Mouse (Mus musculus): ENCODE measurements around the gene Fam161a. TPM values are rescaled to one million over a fixed set of nuclear protein-coding genes. Genes with fewer than 3 reads are reported as not detected.
A peak's percentile ranks its signal among the peaks of the same experiment; 100 is the strongest.
"Not testable (repeated sequence)": the region's sequence is repeated elsewhere in the genome, so short reads cannot be mapped to it uniquely, and the experiment has no call there.

The Fam161a gene
- polyA plus RNA-seq, 1 experiment, result not detected

DNA sequence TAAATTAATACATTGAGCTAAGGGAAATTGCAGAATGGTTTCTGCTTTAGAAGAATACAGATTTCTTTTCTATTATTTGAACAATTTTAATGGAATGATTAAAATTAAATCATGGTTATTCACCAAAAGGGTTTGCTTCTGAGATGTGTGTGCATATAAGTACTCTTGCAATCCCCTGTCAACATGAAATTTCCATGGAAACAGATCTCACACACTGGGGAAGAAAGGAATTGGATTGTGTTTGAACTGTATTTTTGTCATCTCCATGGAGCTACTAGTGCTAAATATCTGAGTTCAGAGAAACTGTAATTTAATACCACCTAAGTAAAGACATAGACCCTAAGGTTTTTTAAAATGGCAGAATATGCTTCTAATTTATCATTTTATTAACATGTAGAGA, 42.3 kb downstream of the Fam161a start:
- H3K36me3 ChIP-seq (ENCODE audit: control insufficient read depth, insufficient read depth, low read length), result no peaks in the 10 kb centered on the region
- TF ChIP-seq CTCF (IDR thresholded peaks at IDR 0.05; ENCODE audit: extremely low read depth, insufficient read length, insufficient replicate concordance, low read depth, low read length) (no peak), POLR2A (IDR thresholded peaks at IDR 0.05; ENCODE audit: low read depth, low read length) (no peak)

DNA sequence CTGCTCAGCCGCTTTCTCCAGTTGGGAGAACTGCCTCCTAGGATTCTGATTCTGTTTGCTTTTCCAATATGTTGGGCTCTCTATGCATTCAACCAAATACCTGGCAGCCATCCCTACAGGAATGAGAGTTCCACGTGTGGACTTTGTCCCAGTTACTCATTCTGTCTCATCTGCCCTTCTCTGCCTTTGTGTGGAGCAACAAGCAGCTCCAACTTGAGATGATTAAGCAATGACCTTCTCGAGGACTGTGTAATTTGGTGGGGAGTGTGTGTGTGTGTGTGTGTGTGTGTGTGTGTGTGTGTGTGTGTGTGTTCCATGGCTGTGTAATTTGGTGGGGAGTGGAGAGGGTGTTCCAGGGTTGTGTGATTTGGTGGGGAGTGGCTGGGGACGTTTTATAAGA, 45.0 kb downstream of the Fam161a start:
- TF ChIP-seq POLR2A (IDR thresholded peaks at IDR 0.05; ENCODE audit: low read depth, low read length), result no peak
- no peak for TF ChIP-seq CTCF (IDR thresholded peaks at IDR 0.05; ENCODE audit: extremely low read depth, insufficient read length, insufficient replicate concordance, low read depth, low read length)
- no peaks in the 10 kb centered on the region for H3K27me3 ChIP-seq (ENCODE audit: control insufficient read depth, insufficient read depth, low read length)
- H3K27ac ChIP-seq (ENCODE audit: insufficient read depth, low read depth, low read length), result no peak overlapping the region
- H3K4me1 ChIP-seq (ENCODE audit: control insufficient read depth, insufficient read depth, insufficient read length, low read length), result peaks cover 5% of the 10 kb centered on the region; the same call in 1 of the 2 replicates
- no peaks in the 10 kb centered on the region for H3K36me3 ChIP-seq (ENCODE audit: control insufficient read depth, insufficient read depth, low read length)
- 19% methylated on average over 4 of the region's 4 CpGs for WGBS
- no peak overlapping the region for H3K4me3 ChIP-seq (ENCODE audit: low read depth, low read length)

More for the DNA sequence above, 42.3 kb downstream of the Fam161a start:
- Histone ChIP-seq H3K27me3 (ENCODE audit: control insufficient read depth, insufficient read depth, low read length) (no peaks in the 10 kb centered on the region), H3K27ac (ENCODE audit: insufficient read depth, low read depth, low read length) (no peak overlapping the region), H3K4me1 (ENCODE audit: control insufficient read depth, insufficient read depth, insufficient read length, low read length) (peaks cover 5% of the 10 kb centered on the region; the same call in 1 of the 2 replicates), H3K4me3 (ENCODE audit: low read depth, low read length) (no peak overlapping the region)

DNA sequence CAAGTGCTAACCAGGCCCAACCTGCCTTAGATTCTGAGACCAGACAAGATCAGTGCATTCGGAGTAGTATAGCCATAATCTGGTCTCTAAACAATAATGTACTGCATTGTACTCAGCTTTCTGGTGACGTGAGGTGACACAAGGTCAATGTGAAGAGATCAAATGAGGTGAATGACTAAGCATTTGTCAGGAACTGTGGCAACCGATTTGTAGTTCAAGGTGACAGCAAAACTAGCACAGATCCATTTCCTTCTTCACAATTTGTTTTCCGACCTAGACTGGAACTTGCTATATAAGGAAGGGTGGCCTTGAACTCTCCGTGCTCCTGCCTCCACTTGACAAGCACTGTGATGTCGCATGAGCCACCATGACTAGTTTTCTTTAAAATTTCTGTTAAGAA, 55.8 kb downstream of the Fam161a start:
- WGBS, result 63% methylated on average over 6 of the region's 6 CpGs
- no peak overlapping the region for H3K4me3 ChIP-seq (ENCODE audit: low read depth, low read length)
- peaks cover 2% of the 10 kb centered on the region; the same call in 1 of the 2 replicates for H3K4me1 ChIP-seq (ENCODE audit: control insufficient read depth, insufficient read depth, insufficient read length, low read length)
- no peak overlapping the region for H3K27ac ChIP-seq (ENCODE audit: insufficient read depth, low read depth, low read length)
- H3K27me3 ChIP-seq (ENCODE audit: control insufficient read depth, insufficient read depth, low read length), result no peaks in the 10 kb centered on the region
- TF ChIP-seq POLR2A (IDR thresholded peaks at IDR 0.05; ENCODE audit: low read depth, low read length) (no peak), CTCF (IDR thresholded peaks at IDR 0.05; ENCODE audit: extremely low read depth, insufficient read length, insufficient replicate concordance, low read depth, low read length) (no peak)
- no peaks in the 10 kb centered on the region for H3K36me3 ChIP-seq (ENCODE audit: control insufficient read depth, insufficient read depth, low read length)

DNA sequence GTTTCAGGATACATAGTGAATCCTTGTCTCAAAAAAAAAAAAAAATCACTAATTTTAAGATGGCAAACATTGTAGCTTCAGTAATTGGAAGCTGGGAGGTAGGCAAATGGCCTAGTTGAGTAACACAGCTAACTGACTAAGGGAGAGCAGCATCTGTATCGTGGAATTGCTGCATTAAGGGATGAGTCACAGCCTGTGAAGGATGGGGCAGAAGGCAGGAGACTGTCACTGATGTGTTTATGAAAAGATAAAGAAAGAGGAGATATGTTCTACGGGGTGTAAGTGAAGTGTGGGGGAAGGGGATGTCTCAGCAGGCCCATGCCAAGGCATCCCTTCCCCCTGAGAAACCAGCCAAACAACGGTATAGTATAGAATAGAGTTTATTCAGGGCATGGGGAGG, 56.5 kb downstream of the Fam161a start:
- WGBS, result 52% methylated on average over 3 of the region's 3 CpGs
- Histone ChIP-seq H3K36me3 (ENCODE audit: control insufficient read depth, insufficient read depth, low read length) (no peaks in the 10 kb centered on the region), H3K27me3 (ENCODE audit: control insufficient read depth, insufficient read depth, low read length) (no peaks in the 10 kb centered on the region), H3K27ac (ENCODE audit: insufficient read depth, low read depth, low read length) (no peak overlapping the region), H3K4me1 (ENCODE audit: control insufficient read depth, insufficient read depth, insufficient read length, low read length) (peaks cover 2% of the 10 kb centered on the region; the same call in 1 of the 2 replicates), H3K4me3 (ENCODE audit: low read depth, low read length) (no peak overlapping the region)
- TF ChIP-seq POLR2A (IDR thresholded peaks at IDR 0.05; ENCODE audit: low read depth, low read length) (no peak), CTCF (IDR thresholded peaks at IDR 0.05; ENCODE audit: extremely low read depth, insufficient read length, insufficient replicate concordance, low read depth, low read length) (no peak)

DNA sequence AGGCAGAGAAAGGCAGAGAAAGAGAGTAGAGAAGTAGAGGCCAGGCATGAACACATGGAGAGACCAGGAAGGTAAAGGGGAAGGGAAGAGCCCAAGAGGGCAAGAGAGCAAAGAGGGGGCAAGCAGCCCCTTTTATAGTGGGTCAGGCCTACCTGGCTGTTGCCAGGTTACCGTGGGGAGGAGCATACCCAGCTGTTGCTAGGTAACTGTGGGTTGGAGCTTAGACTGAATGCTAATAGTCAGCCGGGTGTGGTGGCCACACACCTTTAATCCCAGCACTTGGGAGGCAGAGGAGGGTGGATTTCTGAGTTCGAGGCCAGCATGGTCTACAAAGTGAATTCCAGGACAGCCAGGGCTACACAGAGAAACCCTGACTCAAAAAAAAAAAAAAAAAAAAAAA, 56.9 kb downstream of the Fam161a start:
- H3K36me3 ChIP-seq (ENCODE audit: control insufficient read depth, insufficient read depth, low read length); H3K4me3 ChIP-seq (ENCODE audit: low read depth, low read length); H3K27me3 ChIP-seq (ENCODE audit: control insufficient read depth, insufficient read depth, low read length); H3K4me1 ChIP-seq (ENCODE audit: control insufficient read depth, insufficient read depth, insufficient read length, low read length); H3K27ac ChIP-seq (ENCODE audit: insufficient read depth, low read depth, low read length): not testable (repeated sequence)
- WGBS, result 43% methylated on average over 3 of the region's 3 CpGs

DNA sequence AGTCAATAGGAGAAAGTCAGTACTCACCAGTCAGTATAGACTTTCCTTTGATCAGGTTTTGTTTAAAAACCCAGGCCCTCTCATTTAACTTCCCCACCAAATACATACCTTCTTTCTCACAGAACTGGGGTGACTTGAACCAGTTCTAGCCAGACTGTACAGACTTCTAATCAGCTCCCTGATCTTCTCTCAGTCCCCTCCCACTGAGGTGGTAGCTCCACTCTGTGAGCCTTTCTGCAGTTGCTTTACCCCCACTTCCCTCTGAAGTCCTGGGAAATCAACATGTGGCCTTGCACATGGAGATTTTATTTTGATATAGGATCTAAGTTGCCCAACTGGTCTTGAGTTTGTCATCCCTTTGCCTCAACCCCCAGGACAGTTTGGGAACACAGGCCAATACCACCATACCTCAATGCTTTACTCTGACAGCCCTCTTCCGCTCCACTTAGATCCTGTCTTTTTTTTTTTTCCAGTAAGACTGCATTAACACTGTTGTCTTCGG, 57.9 kb downstream of the Fam161a start:
- Histone ChIP-seq H3K27ac (ENCODE audit: insufficient read depth, low read depth, low read length) (no peak overlapping the region), H3K27me3 (ENCODE audit: control insufficient read depth, insufficient read depth, low read length) (no peaks in the 10 kb centered on the region), H3K36me3 (ENCODE audit: control insufficient read depth, insufficient read depth, low read length) (no peaks in the 10 kb centered on the region), H3K4me1 (ENCODE audit: control insufficient read depth, insufficient read depth, insufficient read length, low read length) (peaks cover 2% of the 10 kb centered on the region; the same call in 1 of the 2 replicates), H3K4me3 (ENCODE audit: low read depth, low read length) (no peak overlapping the region)
- 92% methylated on average over 2 of the region's 2 CpGs for WGBS
- TF ChIP-seq CTCF (IDR thresholded peaks at IDR 0.05; ENCODE audit: extremely low read depth, insufficient read length, insufficient replicate concordance, low read depth, low read length), result no peak
- TF ChIP-seq POLR2A (IDR thresholded peaks at IDR 0.05; ENCODE audit: low read depth, low read length), result no peak

DNA sequence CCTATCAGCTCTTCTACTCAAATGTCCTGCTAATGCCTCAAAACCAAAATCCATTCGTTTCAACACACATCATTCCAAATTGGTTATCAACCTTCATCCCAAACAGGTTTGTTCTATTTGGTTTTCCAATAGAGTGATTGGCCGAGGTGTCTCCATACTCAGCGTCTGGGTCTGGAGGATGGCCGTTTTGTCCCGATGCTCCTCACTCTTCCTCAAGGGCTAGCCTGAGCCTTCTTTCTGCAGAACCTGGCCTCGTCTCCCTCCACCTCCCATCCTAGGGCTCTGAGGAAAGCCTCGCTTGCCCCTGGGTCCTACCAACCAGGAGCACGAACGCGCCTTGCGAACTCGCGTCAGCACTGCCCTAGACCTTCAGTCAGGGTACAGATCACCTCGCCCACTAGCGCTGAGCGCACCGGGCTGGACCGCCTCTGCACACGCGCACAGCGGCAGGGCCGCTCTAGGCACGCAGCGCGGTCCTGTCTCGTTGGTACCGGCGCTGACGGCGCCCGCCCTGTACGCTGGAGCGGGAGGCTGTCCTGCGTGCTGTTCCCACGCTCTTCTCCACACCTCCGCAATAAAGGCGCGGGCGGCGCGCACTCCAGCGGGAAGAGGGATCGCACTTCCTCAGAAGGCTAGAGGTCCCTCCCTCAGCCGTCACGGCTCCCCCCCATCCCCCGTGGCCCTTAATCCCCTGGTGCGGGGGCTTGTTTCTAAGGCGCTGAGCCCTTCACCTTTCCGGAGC, 60.2 kb downstream of the Fam161a start:
- WGBS, result under 1% methylated on average over 49 of the region's 49 CpGs
- TF ChIP-seq CTCF (IDR thresholded peaks at IDR 0.05; ENCODE audit: extremely low read depth, insufficient read length, insufficient replicate concordance, low read depth, low read length) (no peak), POLR2A (IDR thresholded peaks at IDR 0.05; ENCODE audit: low read depth, low read length) (peak; percentile 80; the same call in 1 of the 2 replicates)
- H3K27ac ChIP-seq (ENCODE audit: insufficient read depth, low read depth, low read length), result peak overlapping the region; percentile 58

More for the DNA sequence above, 60.2 kb downstream of the Fam161a start:
- peaks cover 2% of the 10 kb centered on the region; the same call in 1 of the 2 replicates for H3K4me1 ChIP-seq (ENCODE audit: control insufficient read depth, insufficient read depth, insufficient read length, low read length)
- peak overlapping the region; percentile 67 for H3K4me3 ChIP-seq (ENCODE audit: low read depth, low read length)
- no peaks in the 10 kb centered on the region for H3K27me3 ChIP-seq (ENCODE audit: control insufficient read depth, insufficient read depth, low read length)
- H3K36me3 ChIP-seq (ENCODE audit: control insufficient read depth, insufficient read depth, low read length), result no peaks in the 10 kb centered on the region

Measured in small intestine, adult 2 months (tissue).